Comparison of ENCODE assay signal across 25 mouse cellular contexts in genomic region chr13:107025663-107026062, GRCm38 (mm10). TPM values are rescaled to one million over a fixed set of nuclear protein-coding genes. Genes with fewer than 3 reads are reported as not detected.
DNase-seq lines count a peak whose midpoint lies in the region; ATAC-seq and TF ChIP-seq lines count a peak whose summit lies in the region.
"Had no signal": no experiment of that assay in that cellular context is flagged by ENCODE, and none has a peak within 500 bp of the region (broad histone marks: within the 10 kb centered on the region; RNA-seq: fewer than 3 reads in every experiment).

No protein-coding gene starts in this region.

- ATAC-seq in midbrain, embryonic 11.5 days (ENCODE audit: low FRiP score): no peak
- no peak for ATAC-seq in midbrain, embryonic 15.5 days (replicated peaks)
- no peak for ATAC-seq in liver, embryonic 15.5 days (ENCODE audit: insufficient read depth)
- peak; percentile 12; the same call in 1 of the 2 replicates for ATAC-seq in megakaryocyte progenitor cell, adult 5-6 weeks (replicated peaks; ENCODE audit: poor library complexity)
- ATAC-seq: forebrain, embryonic 15.5 days; hindbrain, embryonic 16.5 days; midbrain, embryonic 13.5 days had no signal

- peak; percentile 21 for DNase-seq in midbrain, embryonic 11.5 days (ENCODE audit: low spot score, missing footprints)
- DNase-seq in adrenal gland, postnatal 10 days: no peak
- no peak for DNase-seq in left cerebral cortex, postnatal 25 days (ENCODE audit: low spot score in 2 of 2)
- no peak for DNase-seq in gastrocnemius, postnatal 4 days (ENCODE audit: low spot score in 2 of 2)
- DNase-seq: cerebellum, adult 8-10 months; cerebellum, postnatal 36 days; embryo, embryonic 11 days; gastrocnemius, adult 2 months; gastrocnemius, postnatal 36 days; kidney, adult 18-20 months; kidney, postnatal 25 days; left cerebral cortex, postnatal 4 days; lung, adult 18-20 months; lung, postnatal 10 days; right cerebral cortex, postnatal 14 days; thymus, postnatal 14 days had no signal

- no peaks in the 10 kb centered on the region for H3K27me3 ChIP-seq in midbrain, embryonic 11.5 days (ENCODE audit: control insufficient read depth, insufficient read depth, low read length)
- H3K27me3 ChIP-seq in midbrain, embryonic 15.5 days (replicated peaks): no peaks in the 10 kb centered on the region
- no peaks in the 10 kb centered on the region for H3K27me3 ChIP-seq in liver, embryonic 15.5 days
- H3K27me3 ChIP-seq: embryonic facial prominence, embryonic 12.5 days; forebrain, embryonic 15.5 days; kidney, embryonic 15.5 days; midbrain, embryonic 13.5 days had no signal

- no peak for TF ChIP-seq CTCF in bone marrow macrophage, adult 2 months (IDR thresholded peaks at IDR 0.05; ENCODE audit: low read depth, low read length)

- no peaks in the 10 kb centered on the region for H3K9me3 ChIP-seq in midbrain, embryonic 11.5 days (ENCODE audit: control insufficient read depth, low read length)
- no peaks in the 10 kb centered on the region for H3K9me3 ChIP-seq in midbrain, embryonic 15.5 days
- H3K9me3 ChIP-seq in liver, embryonic 15.5 days (replicated peaks): no peaks in the 10 kb centered on the region
- H3K9me3 ChIP-seq: embryonic facial prominence, embryonic 12.5 days; forebrain, embryonic 15.5 days; kidney, embryonic 15.5 days; midbrain, embryonic 13.5 days had no signal

- no peaks in the 10 kb centered on the region for H3K36me3 ChIP-seq in midbrain, embryonic 11.5 days (ENCODE audit: control insufficient read depth, insufficient read depth, low read length)
- H3K36me3 ChIP-seq in midbrain, embryonic 15.5 days (replicated peaks): no peaks in the 10 kb centered on the region
- no peaks in the 10 kb centered on the region for H3K36me3 ChIP-seq in liver, embryonic 15.5 days (replicated peaks)
- H3K36me3 ChIP-seq: embryonic facial prominence, embryonic 12.5 days; forebrain, embryonic 15.5 days; kidney, embryonic 15.5 days; midbrain, embryonic 13.5 days had no signal

- H3K4me1 ChIP-seq in midbrain, embryonic 11.5 days (ENCODE audit: control insufficient read depth, insufficient read depth, low read length): peaks cover 5% of the 10 kb centered on the region; the same call in 1 of the 2 replicates
- peaks cover 5% of the 10 kb centered on the region for H3K4me1 ChIP-seq in midbrain, embryonic 15.5 days
- H3K4me1 ChIP-seq in bone marrow macrophage, adult 2 months (ENCODE audit: control insufficient read depth, insufficient read depth, low read length): peaks cover 21% of the 10 kb centered on the region
- peaks cover 22% of the 10 kb centered on the region for H3K4me1 ChIP-seq in liver, embryonic 15.5 days (replicated peaks)

- no peak overlapping the region for H3K4me2 ChIP-seq in midbrain, embryonic 11.5 days
- no peak overlapping the region for H3K4me2 ChIP-seq in midbrain, embryonic 15.5 days
- H3K4me2 ChIP-seq in liver, embryonic 15.5 days: no peak overlapping the region
- H3K4me2 ChIP-seq: embryonic facial prominence, embryonic 12.5 days; forebrain, embryonic 15.5 days; kidney, embryonic 15.5 days; midbrain, embryonic 13.5 days had no signal

- H3K27ac ChIP-seq in midbrain, embryonic 11.5 days (ENCODE audit: low read depth, low read length): no peak overlapping the region
- no peak overlapping the region for H3K27ac ChIP-seq in midbrain, embryonic 15.5 days
- H3K27ac ChIP-seq in bone marrow macrophage, adult 2 months (ENCODE audit: insufficient read depth, low read depth, low read length): peak overlapping the region; percentile 54
- H3K27ac ChIP-seq in liver, embryonic 15.5 days (replicated peaks): 0 out of 2 replicates have a peak overlapping the region, but pooled peaks have one; percentile 33
- H3K27ac ChIP-seq: embryonic facial prominence, embryonic 12.5 days; forebrain, embryonic 15.5 days; gastrocnemius, adult 2 months; kidney, embryonic 15.5 days; midbrain, embryonic 13.5 days had no signal

- no peak for TF ChIP-seq POLR2A in bone marrow macrophage, adult 2 months (IDR thresholded peaks at IDR 0.05; ENCODE audit: borderline replicate concordance, low read depth, low read length)

- WGBS in midbrain, embryonic 11.5 days: 86% methylated on average over 3 of the region's 3 CpGs
- WGBS in midbrain, embryonic 15.5 days: 72% methylated on average over 3 of the region's 3 CpGs
- WGBS in liver, embryonic 15.5 days (ENCODE audit: insufficient replicate concordance): 9% methylated on average over 3 of the region's 3 CpGs

- intact Hi-C loops in left cerebral cortex, postnatal 25 days (cut with DNase I): no loop called here

- H3K4me3 ChIP-seq in midbrain, embryonic 11.5 days (ENCODE audit: low read depth, low read length): no peak overlapping the region
- H3K4me3 ChIP-seq in midbrain, embryonic 15.5 days: no peak overlapping the region
- H3K4me3 ChIP-seq in bone marrow macrophage, adult 2 months (ENCODE audit: insufficient read depth, low read length): no peak overlapping the region
- H3K4me3 ChIP-seq in liver, embryonic 15.5 days (replicated peaks): no peak overlapping the region
- H3K4me3 ChIP-seq: embryonic facial prominence, embryonic 12.5 days; forebrain, embryonic 15.5 days; gastrocnemius, adult 2 months; kidney, embryonic 15.5 days; midbrain, embryonic 13.5 days had no signal

- H3K9ac ChIP-seq in midbrain, embryonic 11.5 days (ENCODE audit: low read length): no peak overlapping the region
- H3K9ac ChIP-seq in midbrain, embryonic 15.5 days: no peak overlapping the region
- H3K9ac ChIP-seq in liver, embryonic 15.5 days: no peak overlapping the region
- H3K9ac ChIP-seq: embryonic facial prominence, embryonic 12.5 days; forebrain, embryonic 15.5 days; kidney, embryonic 15.5 days; midbrain, embryonic 13.5 days had no signal

RNA-seq across cellular contexts. Expression of gene Kif2a, which starts 3.7 kb away (rescaled TPM):
- polyA plus RNA-seq in midbrain, embryonic 11.5 days (2014; fragmentation: Nextera tagmentation; extraction: Ambion mirVana): 27.8 and 30.1 TPM in 2 replicates
- polyA plus RNA-seq in midbrain, embryonic 15.5 days (2015; fragmentation: Nextera tagmentation; extraction: Ambion mirVana): 67.5 and 68.4 TPM in 2 replicates
- 49.3 and 52.1 TPM in 2 replicates for polyA plus RNA-seq in bone marrow macrophage, adult 2 months (2012; ENCODE audit: insufficient read depth, insufficient read length, missing spikeins)
- 23.1 and 30.6 TPM in 2 replicates for polyA plus RNA-seq in liver, embryonic 15.5 days (2015; fragmentation: Nextera tagmentation; extraction: Ambion mirVana)
- total RNA-seq in megakaryocyte progenitor cell, adult 5-6 weeks (2015): 53.7 and 55.1 TPM in 2 replicates
- 15.2 and 18.0 TPM in 2 replicates for total RNA-seq in megakaryocyte progenitor cell, adult 5-6 weeks (2017)
- 10 to 100 TPM; 49.4 to 50.9 TPM for total RNA-seq in adrenal gland, postnatal 10 days (2021)
- total RNA-seq in left cerebral cortex, postnatal 25 days (2021): 100 to 1,000 TPM in 1 of 2 experiments, 10 to 100 TPM in 1; 97.7 to 111 TPM
- 10 to 100 TPM; 42.5 to 53.4 TPM for total RNA-seq in gastrocnemius, postnatal 4 days (2021)

Comparison
In these comparisons a context has a peak if more than half of its experiments do, and no peak if none do; other contexts are left out.
1. H3K27ac ChIP-seq: peak in bone marrow macrophage, adult 2 months (single experiment) and liver, embryonic 15.5 days (single experiment); none in midbrain, embryonic 11.5 days (single experiment) and midbrain, embryonic 15.5 days (single experiment).